Mouse (Mus musculus) gastrocnemius, postnatal 25 days (tissue): ENCODE results near the gene Nebl. TPM values are rescaled to one million over a fixed set of nuclear protein-coding genes. Genes with fewer than 3 reads are reported as not detected.
A peak's percentile ranks its signal among the peaks of the same experiment; 100 is the strongest.
"Not testable (repeated sequence)": the region's sequence is repeated elsewhere in the genome, so short reads cannot be mapped to it uniquely, and the experiment has no call there.

Experiments
- DNase-seq: peaks from one replicate; pipeline ENCODE4 v3.0.0; 2022
- total RNA-seq, 2 experiments: library from RNA; stranded (reverse); gene quantifications; 1 replicate in 1 of 2; 2 replicates in 1 of 2; pipeline ENCODE4 v1.2.3; 2021

Nebl gene
- total RNA-seq, 2 experiments from 2014 or later = 0.91 to 0.95 TPM

GRCm38 (mm10) chr2:17402511-17402910 lies 328.8 kb downstream of the Nebl start:
- DNase-seq = no peak

GRCm38 (mm10) chr2:17396235-17396634 lies 335.0 kb downstream of the Nebl start:
- no peak for DNase-seq

GRCm38 (mm10) chr2:17391389-17391788 lies 339.9 kb downstream of the Nebl start:
- DNase-seq = no peak

GRCm38 (mm10) chr2:17390513-17391200 lies 340.6 kb downstream of the Nebl start:
- DNase-seq = no peak

- DNase-seq = no peak
Observed at GRCm38 (mm10) chr2:17389886-17390285, 341.4 kb downstream of the Nebl start.

- DNase-seq = no peak
Observed at GRCm38 (mm10) chr2:17389379-17389778, 341.9 kb downstream of the Nebl start.

- no peak for DNase-seq
Observed at GRCm38 (mm10) chr2:17382227-17382626, 349.0 kb downstream of the Nebl start.

GRCm38 (mm10) chr2:17375916-17376315 lies 355.3 kb downstream of the Nebl start:
- DNase-seq = no peak

GRCm38 (mm10) chr2:17365671-17366070 lies 365.6 kb downstream of the Nebl start:
- no peak for DNase-seq

- DNase-seq = no peak
Observed at GRCm38 (mm10) chr2:17364971-17365548, 366.2 kb downstream of the Nebl start.

- DNase-seq = no peak
Observed at GRCm38 (mm10) chr2:17363337-17364216, 367.7 kb downstream of the Nebl start.

- DNase-seq = no peak
Observed at GRCm38 (mm10) chr2:17362181-17362580, 369.1 kb downstream of the Nebl start.

GRCm38 (mm10) chr2:17344643-17345042 lies 386.6 kb downstream of the Nebl start:
- no peak for DNase-seq

GRCm38 (mm10) chr2:17335451-17335850 lies 395.8 kb downstream of the Nebl start:
- DNase-seq = peak; percentile 51

GRCm38 (mm10) chr2:17326590-17326989 lies 404.7 kb downstream of the Nebl start:
- no peak for DNase-seq

GRCm38 (mm10) chr2:17316850-17317249 lies 414.4 kb downstream of the Nebl start:
- DNase-seq = peak; percentile 49

- no peak for DNase-seq
Observed at GRCm38 (mm10) chr2:17301379-17301778, 429.9 kb downstream of the Nebl start.

- DNase-seq = no peak
Observed at GRCm38 (mm10) chr2:17297496-17297895, 433.8 kb downstream of the Nebl start.

- not testable (repeated sequence) for DNase-seq
Observed at GRCm38 (mm10) chr2:17295257-17295656, 436.0 kb downstream of the Nebl start.
